Mouse (Mus musculus) NIH3T3 (cell line): ENCODE measurements around the gene Zic2.
"Not testable (repeated sequence)": the region's sequence is repeated elsewhere in the genome, so short reads cannot be mapped to it uniquely, and the experiment has no call there.

Experiments used
- DNase-seq: peaks from one replicate; pipeline ENCODE4 v3.0.0-alpha.2; 2012; ENCODE audit warnings: low read depth

Zic2 gene

DNA sequence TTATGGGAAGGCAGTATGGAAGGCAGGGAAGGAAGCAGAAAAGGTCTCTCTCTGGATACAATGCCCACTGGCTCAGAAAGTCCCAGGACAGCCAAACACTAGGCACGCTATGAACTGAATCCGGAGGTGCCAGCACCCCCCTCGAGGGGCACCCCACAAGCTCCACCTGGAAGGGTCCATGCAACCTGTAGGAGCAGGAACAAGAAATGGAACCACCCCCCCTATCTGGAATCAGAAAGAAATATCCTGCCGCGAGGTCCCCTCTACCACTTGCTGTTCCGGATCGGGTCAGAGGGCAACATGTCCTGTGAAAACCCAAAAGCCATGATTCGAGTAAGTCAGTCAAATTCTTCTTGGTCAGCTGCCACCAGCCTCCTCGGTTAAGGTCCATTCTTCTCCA is 13.3 kb upstream of the Zic2 start:
- DNase-seq, result no peak

DNA sequence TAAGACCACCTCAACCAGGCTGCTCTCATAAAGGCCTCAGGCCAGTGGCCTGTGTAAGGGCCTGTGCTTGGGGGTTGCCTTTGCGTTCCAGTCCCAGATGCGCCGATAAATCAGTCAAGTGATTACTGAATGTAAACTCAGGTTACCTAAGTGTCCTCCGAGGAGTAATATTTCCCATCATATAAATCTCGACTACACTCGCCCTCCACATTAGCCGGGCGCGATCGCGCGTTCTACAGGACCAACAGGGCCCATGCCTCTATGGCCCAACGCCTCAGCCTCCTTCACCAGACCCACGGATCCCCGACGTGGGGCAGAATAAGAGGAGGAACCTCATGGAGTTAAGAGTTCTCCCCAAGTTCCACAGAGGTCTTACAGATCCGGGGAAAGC is 12.6 kb upstream of the Zic2 start:
- no peak for DNase-seq

DNA sequence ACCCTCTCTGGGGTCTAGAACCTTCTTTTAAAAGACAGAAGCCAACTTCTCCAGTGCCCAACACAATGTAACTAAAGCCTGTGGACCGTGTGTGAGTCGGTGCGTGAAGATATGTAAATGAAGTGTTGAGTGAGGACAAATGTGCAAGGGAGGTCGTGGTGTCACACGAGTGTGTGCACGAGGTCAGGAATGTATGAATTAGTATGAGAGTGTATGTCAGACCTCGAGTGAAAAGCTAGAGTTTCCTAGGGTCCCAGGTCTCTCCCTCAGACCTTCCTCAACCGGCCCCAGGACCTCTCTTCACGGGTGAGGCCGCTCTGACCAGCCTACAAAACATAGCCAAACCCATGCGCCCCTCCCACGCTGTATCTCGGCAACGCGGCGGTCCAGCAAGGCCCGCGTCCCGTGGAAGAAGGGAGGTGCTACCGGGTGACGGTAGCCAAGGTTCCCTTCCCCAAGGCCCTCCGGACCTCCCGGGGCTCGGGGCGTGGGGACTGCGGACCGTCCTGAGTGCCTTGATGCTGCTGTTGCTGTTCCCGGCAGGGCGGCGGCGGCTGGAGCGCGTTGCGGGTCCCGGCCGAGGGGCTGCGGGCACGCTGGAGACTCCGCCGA is 12.0 kb upstream of the Zic2 start:
- DNase-seq, result no peak

DNA sequence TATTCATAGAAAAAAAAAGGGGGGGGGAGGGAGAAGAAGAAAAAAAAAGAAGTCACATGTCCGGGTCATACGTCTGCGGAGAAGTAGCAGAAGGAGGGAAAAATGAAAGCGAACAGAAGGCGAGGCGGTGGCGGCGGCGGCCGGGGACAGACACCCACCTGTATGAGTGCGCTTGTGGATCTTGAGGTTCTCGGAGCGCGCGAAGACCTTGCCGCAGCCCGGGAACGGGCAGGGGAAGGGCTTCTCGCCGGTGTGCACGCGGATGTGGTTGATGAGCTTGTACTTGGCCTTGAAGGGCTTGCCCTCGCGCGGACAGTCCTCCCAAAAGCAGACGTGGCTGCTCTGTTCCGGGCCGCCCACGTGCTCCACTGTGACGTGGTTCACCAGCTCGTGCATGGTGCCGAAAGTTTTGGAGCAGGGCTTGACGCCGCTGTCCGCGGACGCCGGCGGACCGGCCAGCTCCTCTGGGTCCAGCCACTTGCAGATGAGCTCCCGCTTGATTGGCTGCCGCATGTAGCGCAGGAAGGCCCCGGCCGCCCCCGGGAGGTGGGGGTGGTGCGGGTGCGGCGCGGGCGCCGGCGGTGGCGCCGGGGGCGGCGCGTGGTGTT is 11.4 kb upstream of the Zic2 start:
- not testable (repeated sequence) for DNase-seq

DNA sequence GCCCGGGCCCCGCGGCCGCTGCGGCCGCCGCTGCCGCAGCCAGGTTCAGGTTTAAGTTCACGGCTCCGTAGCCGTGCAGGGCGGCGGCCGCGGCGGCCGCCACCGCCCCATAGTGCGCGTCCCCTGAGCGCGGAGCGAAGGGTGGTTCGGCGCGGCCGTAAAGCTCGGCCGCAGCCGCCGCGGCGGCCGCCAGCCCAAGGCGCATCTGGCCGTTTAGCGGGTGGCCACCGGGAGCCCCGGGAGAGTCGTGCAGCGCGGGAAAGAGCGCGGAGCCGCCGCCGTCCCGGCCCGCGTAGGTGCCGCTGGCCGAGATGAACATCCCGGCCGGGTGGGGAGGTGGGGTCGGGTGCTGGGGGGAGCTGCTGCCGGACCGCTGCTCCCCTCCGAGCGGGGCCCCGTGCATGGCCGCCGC is 10.9 kb upstream of the Zic2 start:
- no peak for DNase-seq

DNA sequence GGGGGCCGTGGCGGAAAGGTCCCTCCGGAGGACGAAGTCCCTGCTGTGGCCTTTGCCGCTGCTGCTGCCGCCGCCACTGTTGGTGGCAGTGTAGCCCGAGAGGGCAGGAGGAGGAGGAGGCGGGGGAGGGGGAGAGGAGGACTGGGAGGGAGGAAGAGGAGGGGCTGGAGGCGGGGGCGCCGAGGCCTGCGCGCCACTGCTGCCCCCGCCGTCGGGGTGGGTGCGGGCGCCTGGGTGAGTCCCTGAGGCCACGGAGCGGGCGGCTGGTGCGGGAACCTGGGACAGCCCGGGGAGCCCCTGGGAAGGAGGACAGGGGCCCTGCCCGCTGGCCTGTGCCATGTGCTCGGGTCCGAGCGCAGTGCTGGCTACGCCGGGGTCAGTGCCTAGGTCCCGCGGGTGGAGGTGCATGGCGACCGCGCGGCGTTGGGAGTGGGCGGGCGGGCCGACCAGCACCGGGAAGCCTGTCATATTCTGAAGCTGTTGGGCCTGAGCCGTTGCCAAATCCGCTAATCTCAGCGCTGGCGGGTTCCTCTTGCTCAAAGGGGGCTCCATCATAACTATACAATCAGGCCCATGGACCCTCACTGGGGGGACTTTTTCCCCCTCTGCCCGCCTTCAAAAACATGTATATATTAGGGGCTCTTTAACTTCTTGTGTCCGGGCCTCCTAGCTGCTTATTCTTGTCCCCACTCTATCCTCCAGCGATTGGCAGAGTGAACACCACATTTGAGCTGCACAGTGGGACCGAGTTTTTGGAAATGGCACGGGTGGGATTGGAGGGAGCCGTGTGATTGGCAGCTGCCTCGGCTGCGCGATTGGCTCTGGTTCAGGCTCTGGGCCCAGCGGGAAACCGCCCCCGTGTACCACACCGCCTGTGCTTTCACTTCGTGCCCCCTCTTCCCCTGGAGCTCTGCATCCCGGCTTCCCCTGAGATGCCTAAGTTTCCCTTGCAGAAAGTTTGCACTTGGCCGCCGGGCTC is 10.2 kb upstream of the Zic2 start, which contains the start of gene Zic5:
Zic5 (minus strand) TSS at position 915 of the 979 bp plus-strand sequence.
- DNase-seq, result no peak

DNA sequence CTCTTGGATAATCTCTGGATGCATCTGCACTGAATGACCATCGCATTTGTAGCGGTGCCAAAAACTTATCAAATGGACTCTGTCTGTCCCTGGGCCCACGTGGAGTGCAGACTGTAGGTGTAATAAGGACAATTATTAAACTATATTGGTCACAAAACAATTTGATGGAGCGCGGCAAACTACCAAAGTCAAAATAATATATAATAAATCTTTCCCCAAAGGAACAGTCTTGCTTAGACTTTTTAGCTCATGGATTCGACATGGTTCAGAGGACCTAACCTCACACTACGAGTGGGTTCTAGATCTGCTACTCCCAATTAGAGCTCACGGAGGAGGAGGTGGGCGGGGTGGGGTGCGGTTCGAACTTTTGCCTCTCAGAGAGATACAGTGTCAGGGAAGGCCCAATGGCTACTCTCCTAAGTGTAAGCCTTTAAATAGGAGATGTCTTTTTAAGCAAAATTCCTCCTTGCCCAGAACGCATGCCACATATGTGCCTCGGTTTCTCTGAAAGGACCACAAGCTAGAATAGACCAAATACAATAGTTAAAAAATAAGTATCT is 9.2 kb upstream of the Zic2 start:
- no peak for DNase-seq

DNA sequence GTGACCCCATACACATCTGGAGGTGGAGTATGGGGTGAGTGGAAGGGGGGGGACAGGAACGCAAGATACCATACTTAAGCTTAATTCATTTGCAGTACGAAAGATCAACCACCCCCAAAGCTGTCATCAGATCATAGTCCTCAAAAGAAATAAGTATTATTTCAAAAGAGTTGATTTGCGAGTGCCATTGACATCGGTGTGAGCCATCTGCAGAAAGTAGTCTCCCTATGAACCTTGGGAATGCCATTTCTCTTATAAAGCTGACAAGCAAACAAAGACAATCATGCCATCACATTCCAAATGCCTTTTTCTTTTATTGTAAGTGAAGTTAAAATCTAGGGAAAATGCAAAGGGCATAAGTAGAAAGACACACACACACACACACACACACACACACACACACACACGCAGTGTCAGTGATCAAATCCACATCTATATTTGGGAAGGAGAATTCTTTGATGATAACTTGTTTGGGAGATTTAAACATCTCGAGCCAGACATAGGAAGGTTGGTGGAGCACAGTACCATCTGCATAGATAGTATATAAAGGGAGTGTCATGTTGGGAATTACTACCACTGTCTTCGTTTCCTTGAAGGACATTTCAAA is 8.4 kb upstream of the Zic2 start:
- DNase-seq, result no peak

DNA sequence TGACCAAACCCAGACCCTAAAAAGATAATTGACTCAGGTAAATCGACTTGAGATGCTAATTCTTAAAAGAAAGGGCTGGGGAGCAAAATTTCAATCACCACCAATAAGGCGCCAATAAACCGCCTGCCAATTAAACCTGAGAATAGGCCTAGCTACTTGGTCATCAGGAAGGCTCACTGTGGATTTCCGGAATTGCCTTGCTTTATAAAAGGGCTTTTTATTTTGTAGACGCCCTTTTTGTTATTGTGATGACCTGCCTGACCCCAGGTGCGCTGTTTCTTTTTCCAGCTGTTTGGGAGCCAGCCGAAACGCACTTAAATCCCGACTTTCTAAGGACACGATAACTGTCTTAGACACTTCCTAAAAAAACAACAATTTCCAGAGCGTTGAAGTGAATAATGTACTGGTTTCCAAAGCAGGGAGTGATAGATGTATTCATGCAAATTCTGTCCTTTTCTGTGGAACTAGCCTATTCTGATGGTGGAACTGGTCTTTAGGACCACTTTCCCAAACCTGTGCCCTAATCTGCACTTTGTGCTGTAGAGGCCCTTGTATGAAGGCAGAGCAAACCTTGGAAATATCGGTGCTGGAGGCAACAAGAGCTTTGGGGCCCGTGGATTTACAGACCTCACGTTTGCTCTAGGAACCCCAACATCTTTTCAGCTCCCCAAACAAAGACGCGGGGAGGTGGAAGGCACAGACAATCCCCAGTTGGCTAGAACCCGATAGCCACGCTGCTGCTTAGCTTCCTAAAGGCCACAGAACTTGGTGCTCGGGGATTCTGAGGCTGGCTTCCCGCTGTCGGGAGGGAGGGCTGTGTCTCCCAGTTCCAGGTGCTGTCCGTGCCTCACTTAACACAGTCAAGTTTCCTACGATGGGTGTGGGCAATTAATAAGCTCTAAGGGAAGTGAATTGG is 7.1 kb upstream of the Zic2 start:
- DNase-seq, result no peak

DNA sequence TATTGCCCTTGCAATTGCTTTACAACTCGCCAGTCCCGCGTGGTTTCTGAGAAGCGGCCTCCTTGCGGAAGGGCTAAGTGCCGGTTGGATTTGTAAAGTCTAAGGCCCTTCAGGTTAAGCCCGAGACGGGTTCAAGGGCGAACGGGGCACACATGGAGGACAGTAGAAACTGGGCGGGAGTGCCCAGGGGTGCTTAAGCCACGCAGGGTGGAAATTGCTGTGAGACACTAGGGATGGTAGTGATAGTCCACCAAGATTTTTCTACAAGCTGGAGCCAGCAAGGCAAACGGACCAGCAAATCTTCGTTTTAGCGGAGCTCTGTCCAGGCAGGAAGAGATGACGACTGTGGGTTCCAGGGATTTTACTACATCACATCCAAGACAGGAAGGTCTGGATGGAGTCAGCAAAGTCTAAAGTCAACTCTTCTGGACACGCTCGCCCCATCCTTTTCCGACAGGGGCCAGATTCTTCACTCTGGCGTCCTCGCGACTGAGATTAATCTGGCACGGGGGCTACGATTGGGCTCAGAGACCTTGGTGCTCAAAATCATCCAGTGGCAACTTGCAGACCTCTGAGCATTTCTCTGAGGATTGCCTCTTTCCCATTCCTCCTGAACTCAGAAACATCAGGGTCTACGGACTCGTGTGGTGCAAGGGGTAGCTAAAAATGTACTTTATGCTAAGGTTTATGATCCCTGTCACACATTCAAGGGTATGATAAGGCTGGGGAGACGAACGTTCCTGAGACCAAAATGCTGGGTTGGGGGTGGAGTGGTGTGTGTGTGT is 6.1 kb upstream of the Zic2 start:
- no peak for DNase-seq

DNA sequence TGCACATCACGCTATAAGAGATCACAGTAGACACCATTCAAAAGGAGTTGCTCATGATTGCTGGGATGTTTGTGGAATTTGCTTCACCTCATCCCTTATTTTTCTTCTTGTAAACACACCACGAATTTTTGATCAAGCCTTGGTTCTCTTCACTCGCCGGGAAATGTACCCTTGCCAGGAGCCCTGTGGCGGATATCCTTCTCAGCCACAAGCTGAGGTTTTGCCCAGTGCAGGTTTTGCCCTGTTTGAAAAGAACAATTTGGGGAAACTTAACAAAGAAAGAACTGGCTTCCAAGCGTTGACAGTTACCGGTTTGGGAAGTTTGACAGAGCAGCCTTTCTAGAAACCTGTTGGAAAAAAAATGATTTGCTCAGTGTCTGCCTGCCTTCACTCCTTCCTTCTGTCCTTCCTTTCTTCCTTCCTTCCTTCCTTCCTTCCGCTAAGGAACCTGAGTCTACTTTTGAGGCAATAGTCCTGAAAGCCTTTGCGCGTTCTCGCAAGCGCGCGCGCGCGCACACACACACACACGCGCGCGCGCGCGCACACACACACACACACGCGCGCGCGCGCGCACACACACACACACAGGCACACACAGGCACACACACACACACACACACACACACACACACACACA is 3.7 kb upstream of the Zic2 start:
- DNase-seq, result no peak

DNA sequence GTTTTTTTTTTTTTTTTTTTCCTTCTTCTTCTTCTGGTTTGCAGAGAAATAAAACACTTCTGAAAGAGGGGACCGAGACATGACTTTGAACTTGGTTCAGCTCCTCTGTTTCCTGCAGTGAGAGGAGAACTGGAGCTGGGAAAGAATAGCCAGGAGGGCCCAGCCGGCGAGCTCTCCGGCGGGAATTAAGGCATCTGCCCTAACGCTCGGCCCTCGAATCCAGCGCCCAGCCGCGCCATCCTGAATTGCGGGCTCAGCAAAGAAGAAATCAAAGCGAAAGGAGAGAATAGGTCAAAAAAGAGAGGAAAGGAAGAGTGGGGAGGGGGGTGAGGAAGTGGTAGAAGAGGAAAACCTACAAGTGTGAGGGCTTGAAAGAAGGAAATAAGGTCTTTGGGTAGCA is 3.1 kb upstream of the Zic2 start:
- no peak for DNase-seq

DNA sequence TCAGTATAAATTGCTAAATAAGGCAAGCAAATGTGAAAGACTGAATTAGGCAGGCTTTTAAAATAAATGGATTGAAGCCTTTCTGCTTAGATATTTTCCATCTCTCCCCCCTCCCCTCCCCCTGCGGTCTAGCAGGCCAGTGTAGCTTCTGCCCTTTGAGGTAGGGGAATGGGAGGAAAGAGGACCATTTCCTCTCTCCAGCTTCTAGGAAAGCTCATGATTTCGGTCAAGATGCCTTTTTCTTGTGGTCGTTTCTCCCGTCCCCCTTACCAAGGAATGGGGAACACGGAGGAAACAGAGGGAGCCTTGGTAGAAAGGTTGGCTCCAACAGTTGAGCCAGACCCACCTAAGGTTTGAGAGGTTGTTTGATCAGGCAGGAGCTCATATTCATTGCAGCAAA is 2.6 kb upstream of the Zic2 start:
- DNase-seq, result no peak

DNA sequence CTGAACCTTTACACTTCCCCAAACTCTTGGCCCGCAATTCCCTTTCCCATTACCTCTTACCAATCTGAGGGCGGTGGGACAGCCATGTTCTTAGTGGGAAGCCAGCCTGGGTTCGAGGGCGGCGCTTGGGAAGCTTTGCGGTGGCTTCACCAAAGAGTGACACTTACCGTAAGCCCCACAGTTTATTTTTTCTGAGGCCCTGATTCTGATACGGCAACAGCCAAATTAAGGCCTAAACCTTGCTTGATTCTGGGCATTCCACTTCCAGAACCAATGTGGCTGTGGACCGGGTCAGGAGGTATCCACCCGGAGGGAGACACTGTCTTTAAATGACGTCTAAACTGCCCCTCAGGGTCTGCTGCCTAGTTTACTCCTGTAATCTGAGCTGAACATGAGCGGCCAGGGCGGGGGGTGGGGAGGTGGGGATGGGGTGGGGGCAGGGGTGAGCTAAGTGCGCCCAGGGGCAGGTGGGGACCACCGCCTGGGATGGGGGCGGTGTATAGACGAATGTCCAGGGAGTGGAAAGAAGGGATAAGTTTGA is 2.0 kb upstream of the Zic2 start:
- DNase-seq, result no peak

DNA sequence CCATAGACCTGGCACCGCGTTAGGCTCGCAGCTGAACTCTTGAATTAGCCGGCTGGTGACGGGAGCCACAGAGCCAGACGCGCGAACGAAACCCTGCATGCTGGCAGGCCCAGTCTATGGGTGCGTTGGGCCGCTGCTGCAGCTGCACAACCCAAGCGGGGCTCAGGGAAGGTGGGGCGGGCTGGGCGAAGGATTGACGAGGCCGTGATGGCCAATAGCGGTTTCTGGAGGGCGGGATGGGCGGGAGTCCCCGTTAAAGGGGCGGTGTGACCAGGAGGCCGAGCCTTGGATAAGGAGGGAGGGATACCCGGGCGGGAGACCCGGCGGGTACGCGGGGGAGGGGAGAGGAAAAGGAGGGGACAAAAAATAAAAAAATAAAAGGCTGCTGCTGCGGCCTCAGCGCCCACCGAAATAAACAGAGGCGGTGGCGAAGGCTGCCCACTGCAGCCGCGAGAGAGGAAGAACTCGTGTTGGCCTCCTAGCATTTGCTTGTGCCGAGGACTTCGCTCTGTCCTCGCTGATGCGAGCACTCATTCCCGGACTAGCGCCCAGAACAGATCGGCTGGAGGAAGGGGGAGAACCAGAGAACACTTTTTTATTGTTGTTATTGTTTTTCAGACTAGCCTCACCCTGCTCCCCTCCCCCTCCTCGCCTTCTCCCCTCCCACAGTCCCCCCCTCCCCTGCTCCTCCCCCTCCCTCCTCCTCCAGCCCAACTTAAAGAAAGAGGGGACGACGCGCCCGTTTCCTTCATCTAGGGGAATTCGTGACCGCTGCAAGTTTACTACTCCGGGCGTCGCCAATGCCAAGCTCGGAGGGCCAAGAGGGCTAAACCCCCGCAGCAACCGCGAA is 969 bp upstream of the Zic2 start:
- DNase-seq, result no peak

DNA sequence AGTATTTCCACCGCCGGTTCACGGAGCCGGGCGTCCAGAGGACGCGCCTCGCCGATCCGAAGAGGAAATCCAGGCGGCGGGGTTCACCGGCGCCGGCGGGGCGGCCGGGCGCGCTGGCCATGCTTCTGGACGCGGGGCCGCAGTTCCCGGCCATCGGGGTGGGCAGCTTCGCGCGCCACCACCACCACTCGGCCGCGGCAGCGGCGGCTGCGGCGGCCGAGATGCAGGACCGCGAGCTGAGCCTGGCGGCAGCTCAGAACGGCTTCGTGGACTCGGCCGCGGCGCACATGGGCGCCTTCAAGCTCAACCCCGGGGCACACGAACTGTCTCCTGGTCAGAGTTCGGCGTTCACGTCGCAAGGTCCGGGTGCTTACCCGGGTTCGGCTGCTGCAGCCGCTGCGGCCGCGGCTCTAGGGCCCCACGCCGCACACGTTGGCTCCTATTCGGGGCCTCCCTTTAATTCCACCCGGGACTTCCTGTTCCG is 364 bp downstream of the Zic2 start:
- no peak for DNase-seq

DNA sequence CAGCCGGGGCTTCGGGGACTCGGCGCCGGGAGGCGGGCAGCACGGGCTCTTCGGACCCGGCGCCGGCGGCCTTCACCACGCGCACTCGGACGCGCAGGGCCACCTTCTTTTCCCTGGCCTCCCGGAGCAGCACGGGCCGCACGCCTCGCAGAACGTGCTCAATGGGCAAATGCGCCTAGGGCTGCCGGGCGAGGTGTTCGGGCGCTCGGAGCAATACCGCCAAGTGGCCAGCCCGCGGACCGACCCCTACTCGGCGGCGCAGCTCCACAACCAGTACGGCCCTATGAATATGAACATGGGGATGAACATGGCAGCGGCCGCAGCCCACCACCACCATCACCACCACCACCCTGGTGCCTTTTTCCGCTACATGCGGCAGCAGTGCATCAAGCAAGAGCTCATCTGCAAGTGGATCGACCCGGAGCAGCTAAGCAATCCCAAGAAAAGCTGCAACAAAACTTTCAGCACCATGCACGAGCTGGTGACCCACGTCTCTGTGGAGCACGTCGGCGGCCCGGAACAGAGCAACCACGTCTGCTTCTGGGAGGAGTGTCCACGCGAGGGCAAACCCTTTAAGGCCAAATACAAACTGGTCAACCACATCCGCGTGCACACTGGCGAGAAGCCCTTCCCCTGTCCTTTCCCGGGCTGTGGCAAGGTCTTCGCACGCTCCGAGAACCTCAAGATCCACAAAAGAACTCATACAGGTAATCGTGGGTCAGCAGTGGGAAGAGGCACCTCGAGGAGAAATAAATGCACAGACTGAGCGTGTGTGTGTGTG is 996 bp downstream of the Zic2 start:
- no peak for DNase-seq

DNA sequence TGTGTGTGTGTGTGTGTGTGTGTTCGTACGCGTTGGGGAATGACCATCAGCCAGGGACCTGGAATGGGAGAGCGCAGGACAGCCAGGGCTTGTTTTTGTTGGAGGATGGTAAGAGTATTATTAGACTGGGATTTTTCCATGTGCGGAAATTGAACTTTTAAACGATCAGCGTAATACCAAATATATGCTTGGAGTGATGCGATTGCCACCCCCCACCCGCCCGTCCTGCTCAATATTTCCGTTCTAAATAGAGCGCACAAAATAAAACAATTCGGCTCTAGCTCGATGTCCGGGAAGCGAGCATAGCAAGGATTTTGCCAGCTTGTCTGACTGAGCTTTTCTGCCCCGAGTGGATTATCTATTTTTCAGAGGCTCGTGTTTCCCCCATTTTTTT is 1.6 kb downstream of the Zic2 start:
- no peak for DNase-seq
